In the genomic region with DNA sequence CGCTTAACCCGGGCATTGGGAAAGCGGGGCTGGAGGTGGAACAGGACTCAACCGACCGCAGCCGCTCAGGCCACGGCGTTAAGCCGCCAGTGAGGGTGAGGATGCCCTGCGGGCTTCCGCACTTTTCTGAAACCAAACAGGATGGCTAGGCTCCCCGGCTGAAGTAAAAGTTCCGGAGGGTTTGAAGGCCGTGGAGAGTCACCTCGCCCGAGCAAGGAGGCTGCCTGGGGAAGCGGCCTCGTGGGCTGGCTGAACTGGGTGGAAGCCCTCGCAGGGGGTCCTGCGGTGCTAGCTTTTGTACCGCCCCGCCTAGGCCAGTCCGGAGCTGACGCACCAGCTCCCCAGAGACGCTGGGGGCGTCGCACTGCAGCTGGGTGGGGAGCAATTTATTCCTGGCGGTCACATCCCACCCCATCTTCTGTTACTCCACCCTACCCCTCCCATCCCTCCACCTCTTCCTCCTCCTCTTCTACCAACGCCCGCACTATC, we compare ENCODE assay signal across 8 mouse cellular contexts.
DNase-seq lines count a peak whose midpoint lies in the region; ATAC-seq and TF ChIP-seq lines count a peak whose summit lies in the region.

No protein-coding gene starts in this region.

- DNase-seq in lung, adult 2 months = no peak
- peak; percentile 59 for DNase-seq in embryo, embryonic 9.5 days (ENCODE audit: extremely low spot score)
- DNase-seq in intestine, embryonic 14.5 days (ENCODE audit: low spot score) = peak; percentile 65
- peak; percentile 80 for DNase-seq in right cerebral cortex, postnatal 4 days
- DNase-seq in adrenal gland, adult 8-10 months = no peak
- no peak for DNase-seq in thymus, adult 18-20 months

- H3K9ac ChIP-seq in lung, embryonic 16.5 days (ENCODE audit: low read length) = no peak overlapping the region
- no peak overlapping the region for H3K9ac ChIP-seq in intestine, embryonic 14.5 days (ENCODE audit: low read length)

- H3K9me3 ChIP-seq in lung, embryonic 16.5 days (ENCODE audit: control insufficient read depth, low read length) = no peaks in the 10 kb centered on the region
- no peaks in the 10 kb centered on the region; the same call in 1 of the 2 replicates for H3K9me3 ChIP-seq in intestine, embryonic 14.5 days (ENCODE audit: control insufficient read depth, low read length)

- WGBS in lung, embryonic 16.5 days = under 1% methylated on average over 30 of the region's 30 CpGs
- 1% methylated on average over 30 of the region's 30 CpGs for WGBS in lung, adult 2 months
- 1% methylated on average over 29 of the region's 30 CpGs for WGBS in intestine, embryonic 14.5 days

- TF ChIP-seq CTCF in lung, adult 2 months (IDR thresholded peaks at IDR 0.05; ENCODE audit: insufficient read depth, low read length) = no peak

- peaks cover 4% of the 10 kb centered on the region; the same call in 1 of the 2 replicates for H3K4me1 ChIP-seq in lung, embryonic 16.5 days (replicated peaks; ENCODE audit: control insufficient read depth, insufficient read depth, low read length)
- H3K4me1 ChIP-seq in lung, adult 2 months (ENCODE audit: control insufficient read depth, insufficient read depth, low read length) = no peaks in the 10 kb centered on the region
- H3K4me1 ChIP-seq in intestine, embryonic 14.5 days (replicated peaks; ENCODE audit: control insufficient read depth, insufficient read depth, low read length) = no peaks in the 10 kb centered on the region

- no peak for ATAC-seq in lung, embryonic 16.5 days (ENCODE audit: low read depth)
- 0 out of 2 replicates have a peak, but pooled peaks have one; percentile 43 for ATAC-seq in intestine, embryonic 14.5 days (replicated peaks; ENCODE audit: low FRiP score, low TSS enrichment, low read depth)
- 0 out of 2 replicates have a peak, but pooled peaks have one; percentile 11 for ATAC-seq in megakaryocyte, adult 5-6 weeks (ENCODE audit: poor library complexity, severe bottlenecking)

- no peak overlapping the region for H3K27ac ChIP-seq in lung, embryonic 16.5 days (ENCODE audit: low read length)
- no peak overlapping the region for H3K27ac ChIP-seq in intestine, embryonic 14.5 days (ENCODE audit: low read depth)

- peak overlapping the region; percentile 23 for H3K4me2 ChIP-seq in lung, embryonic 16.5 days (ENCODE audit: low read depth, low read length)
- peak overlapping the region; percentile 30 for H3K4me2 ChIP-seq in intestine, embryonic 14.5 days (ENCODE audit: low read length)

- H3K4me3 ChIP-seq in lung, embryonic 16.5 days (ENCODE audit: low read length) = peak overlapping the region; percentile 20
- no peak overlapping the region for H3K4me3 ChIP-seq in lung, adult 2 months (replicated peaks; ENCODE audit: extremely low read depth, low read depth, low read length)
- no peak overlapping the region for H3K4me3 ChIP-seq in intestine, embryonic 14.5 days (ENCODE audit: low read depth, low read length)

- no peaks in the 10 kb centered on the region for H3K36me3 ChIP-seq in lung, embryonic 16.5 days (ENCODE audit: control insufficient read depth, insufficient read depth, low read length)
- no peaks in the 10 kb centered on the region for H3K36me3 ChIP-seq in intestine, embryonic 14.5 days (ENCODE audit: control insufficient read depth, insufficient read depth, low read length)

- TF ChIP-seq POLR2A in lung, adult 2 months (IDR thresholded peaks at IDR 0.05; ENCODE audit: borderline replicate concordance, extremely low read depth, low read depth, low read length) = no peak

- peaks cover 92% of the 10 kb centered on the region for H3K27me3 ChIP-seq in lung, embryonic 16.5 days (ENCODE audit: control insufficient read depth, insufficient read depth, low read depth, low read length)
- H3K27me3 ChIP-seq in intestine, embryonic 14.5 days (replicated peaks; ENCODE audit: control insufficient read depth, insufficient read depth, low read length) = peaks cover 100% of the 10 kb centered on the region

Comparison
In these comparisons a context has a peak if more than half of its experiments do, and no peak if none do; other contexts are left out.
1. DNase-seq: peak in embryo, embryonic 9.5 days (single experiment), intestine, embryonic 14.5 days (single experiment) and right cerebral cortex, postnatal 4 days (single experiment); none in lung, adult 2 months (single experiment), adrenal gland, adult 8-10 months (single experiment) and thymus, adult 18-20 months (0 of 2).